Mouse (Mus musculus) neural tube, embryonic 14.5 days (tissue): Measurements from ENCODE around the gene Soga1. TPM values are rescaled to one million over a fixed set of nuclear protein-coding genes. Genes with fewer than 3 reads are reported as not detected.

Experiments used
- ATAC-seq: fragments of 200-750 bp; cut with Nextera tagmentation; 2 replicates; pipeline ENCODE4 v1.8.0; 2017; ENCODE audit warnings: low read depth, mild to moderate bottlenecking, moderate TSS enrichment, moderate library complexity
- H3K27ac ChIP-seq: fragments of 300-500 bp; sonication (generic); 2 replicates; pipeline ENCODE4 v1.5.1; 2014; ENCODE audit warnings: low read depth, mild to moderate bottlenecking, control low read depth, low read length, moderate library complexity, mixed read lengths
- H3K27me3 ChIP-seq: fragments of 300-500 bp; sonication (generic); 2 replicates; pipeline ENCODE4 v1.6.1; 2014; ENCODE audit warnings: low read length; ENCODE audit not compliant: control insufficient read depth, insufficient read depth
- H3K36me3 ChIP-seq: fragments of 300-500 bp; sonication (generic); 2 replicates; pipeline ENCODE4 v1.6.1; 2014; ENCODE audit warnings: low read length, mixed read lengths; ENCODE audit not compliant: control insufficient read depth, insufficient read depth
- H3K4me1 ChIP-seq: fragments of 300-500 bp; sonication (generic); 2 replicates; pipeline ENCODE4 v1.6.1; 2014; ENCODE audit warnings: low read length; ENCODE audit not compliant: control insufficient read depth, insufficient read depth
- H3K4me2 ChIP-seq: fragments of 300-500 bp; sonication (generic); 2 replicates; pipeline ENCODE4 v1.6.1; 2014; ENCODE audit warnings: mild to moderate bottlenecking, low read depth, low read length, control low read depth
- H3K4me3 ChIP-seq: fragments of 300-500 bp; sonication (generic); 2 replicates; pipeline ENCODE4 v1.5.1; 2014; ENCODE audit warnings: low read depth, low read length, control low read depth, mixed read lengths
- H3K9ac ChIP-seq: fragments of 300-500 bp; sonication (generic); replicated peaks from 2 replicates; pipeline ENCODE4 v1.6.1; 2014; ENCODE audit warnings: low read depth, mild to moderate bottlenecking, control low read depth, low read length, mixed read lengths
- H3K9me3 ChIP-seq: fragments of 300-500 bp; sonication (generic); 2 replicates; pipeline ENCODE4 v1.6.1; 2016; ENCODE audit warnings: low read length; ENCODE audit not compliant: control insufficient read depth
- WGBS: fragments of 180-500 bp; shearing (Covaris S2); extraction: QIAGEN DNeasy Blood & Tissue Kit; methylation state at CpG from one replicate; pipeline ENCODE4 v1.1.7; 2014; 5-methylcytosine and 5-hydroxymethylcytosine counted together
- polyA plus RNA-seq: library from polyadenylated mRNA; unstranded; fragments of >200 nt; fragmentation: Nextera tagmentation; extraction: Ambion mirVana; gene quantifications from 2 replicates; pipeline ENCODE4 v1.2.1, GENCODE M21; 2014

Soga1 gene
- polyA plus RNA-seq, 1 experiment from 2014 or later = 10.2 TPM

DNA sequence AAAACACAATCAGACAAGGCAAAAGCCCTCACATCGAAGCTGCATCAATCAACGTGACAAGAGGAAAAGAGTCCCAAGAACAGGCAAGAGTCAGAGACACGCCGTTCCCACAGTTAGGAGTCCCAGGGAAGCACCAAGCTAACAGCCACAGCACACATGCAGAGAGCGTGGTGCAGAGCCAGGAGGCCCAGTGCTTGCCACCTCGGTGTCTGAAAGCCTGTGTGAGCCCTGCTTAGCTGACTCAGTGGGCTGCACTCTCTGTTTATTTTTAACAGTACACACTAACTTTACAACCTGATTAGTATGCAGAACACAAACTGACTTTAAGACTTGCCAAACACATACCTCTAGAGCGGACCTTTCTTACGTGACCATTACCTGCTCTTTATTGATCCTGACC lies 25.4 kb upstream of the Soga1 start:
- H3K4me1 ChIP-seq = no peaks in the 10 kb centered on the region
- no peak overlapping the region for H3K9ac ChIP-seq
- H3K4me3 ChIP-seq = no peak overlapping the region
- no peaks in the 10 kb centered on the region for H3K9me3 ChIP-seq
- no peak for ATAC-seq
- WGBS = 77% methylated on average over 8 of the region's 8 CpGs
- H3K4me2 ChIP-seq = no peak overlapping the region
- no peak overlapping the region for H3K27ac ChIP-seq
- no peaks in the 10 kb centered on the region for H3K27me3 ChIP-seq
- H3K36me3 ChIP-seq = peaks cover 5% of the 10 kb centered on the region; the same call in 1 of the 2 replicates

DNA sequence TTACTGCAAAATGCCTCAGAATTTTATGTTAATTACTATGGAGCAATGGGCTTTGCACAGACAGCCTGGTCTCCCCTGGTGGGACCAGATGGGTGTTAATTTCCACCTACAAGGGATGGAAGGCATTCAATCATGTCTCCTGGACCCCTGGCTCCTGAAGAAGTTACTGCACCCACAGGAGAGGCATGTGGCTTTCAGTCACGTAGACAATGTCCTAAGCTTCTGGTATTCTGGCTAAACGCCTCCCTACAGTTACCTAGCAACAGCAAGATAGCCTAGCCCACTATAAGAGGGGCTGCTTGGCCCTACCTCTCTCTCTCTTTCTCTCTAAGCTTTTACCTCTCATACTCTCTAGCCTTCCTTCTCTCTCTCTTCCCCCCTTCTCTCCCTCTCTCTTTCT lies 23.2 kb upstream of the Soga1 start:
- 45% methylated on average over 2 of the region's 2 CpGs for WGBS
- Histone ChIP-seq H3K4me1 (no peaks in the 10 kb centered on the region), H3K27me3 (no peaks in the 10 kb centered on the region), H3K27ac (no peak overlapping the region), H3K4me3 (no peak overlapping the region), H3K36me3 (peaks cover 5% of the 10 kb centered on the region; the same call in 1 of the 2 replicates), H3K9ac (no peak overlapping the region), H3K9me3 (no peaks in the 10 kb centered on the region), H3K4me2 (no peak overlapping the region)
- ATAC-seq = no peak

- H3K27ac ChIP-seq = no peak overlapping the region
- WGBS = 96% methylated on average over 9 of the region's 9 CpGs
- ATAC-seq = no peak
- H3K9ac ChIP-seq = no peak overlapping the region
- H3K4me1 ChIP-seq = no peaks in the 10 kb centered on the region
- H3K4me2 ChIP-seq = no peak overlapping the region
- no peaks in the 10 kb centered on the region for H3K9me3 ChIP-seq
- H3K36me3 ChIP-seq = peaks cover 5% of the 10 kb centered on the region; the same call in 1 of the 2 replicates
- no peak overlapping the region for H3K4me3 ChIP-seq
- no peaks in the 10 kb centered on the region for H3K27me3 ChIP-seq
Observed at GRCm38 (mm10) chr2:157101650-157102049, 22.6 kb upstream of the Soga1 start.

DNA sequence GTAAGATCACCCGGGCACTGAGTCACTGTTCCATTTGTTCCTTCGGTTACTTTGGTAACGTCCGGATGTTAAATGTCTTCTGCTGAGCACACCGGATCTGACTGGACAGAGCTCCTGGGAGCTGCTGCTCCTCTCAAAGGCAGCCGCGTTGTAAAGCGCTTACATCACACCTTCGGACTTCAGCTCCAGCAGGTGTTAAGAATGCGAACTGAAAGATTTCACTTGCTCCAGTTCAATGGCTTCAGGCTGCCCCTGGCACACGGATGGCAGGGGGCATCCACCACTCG lies 21.2 kb upstream of the Soga1 start:
- Histone ChIP-seq H3K9me3 (no peaks in the 10 kb centered on the region), H3K4me3 (no peak overlapping the region), H3K9ac (no peak overlapping the region), H3K27ac (no peak overlapping the region), H3K4me1 (no peaks in the 10 kb centered on the region), H3K4me2 (no peak overlapping the region), H3K36me3 (peaks cover 5% of the 10 kb centered on the region; the same call in 1 of the 2 replicates), H3K27me3 (no peaks in the 10 kb centered on the region)
- WGBS = 84% methylated on average over 12 of the region's 12 CpGs
- no peak for ATAC-seq

- Histone ChIP-seq H3K4me3 (no peak overlapping the region), H3K36me3 (peaks cover 5% of the 10 kb centered on the region; the same call in 1 of the 2 replicates), H3K27ac (no peak overlapping the region), H3K9ac (no peak overlapping the region), H3K9me3 (no peaks in the 10 kb centered on the region), H3K4me2 (no peak overlapping the region), H3K27me3 (no peaks in the 10 kb centered on the region), H3K4me1 (no peaks in the 10 kb centered on the region)
- no peak for ATAC-seq
- WGBS = 86% methylated on average over 12 of the region's 12 CpGs
Observed at GRCm38 (mm10) chr2:157099532-157100318, 20.7 kb upstream of the Soga1 start.

GRCm38 (mm10) chr2:157095005-157095755 lies 16.1 kb upstream of the Soga1 start:
- Histone ChIP-seq H3K27me3 (no peaks in the 10 kb centered on the region), H3K4me3 (no peak overlapping the region), H3K9me3 (no peaks in the 10 kb centered on the region), H3K4me2 (no peak overlapping the region), H3K27ac (no peak overlapping the region), H3K4me1 (peaks cover 4% of the 10 kb centered on the region; the same call in 1 of the 2 replicates), H3K9ac (no peak overlapping the region), H3K36me3 (no peaks in the 10 kb centered on the region)
- ATAC-seq = peak; percentile 78
- 67% methylated on average over 9 of the region's 9 CpGs for WGBS

- Histone ChIP-seq H3K36me3 (no peaks in the 10 kb centered on the region), H3K4me2 (no peak overlapping the region), H3K27ac (no peak overlapping the region), H3K4me1 (peaks cover 4% of the 10 kb centered on the region; the same call in 1 of the 2 replicates), H3K9me3 (no peaks in the 10 kb centered on the region), H3K4me3 (no peak overlapping the region), H3K9ac (no peak overlapping the region), H3K27me3 (no peaks in the 10 kb centered on the region)
- ATAC-seq = peak; percentile 54
- WGBS = 42% methylated on average over 8 of the region's 8 CpGs
Observed at GRCm38 (mm10) chr2:157092024-157092423, 13.0 kb upstream of the Soga1 start.

GRCm38 (mm10) chr2:157087536-157088317 lies 8.7 kb upstream of the Soga1 start:
- Histone ChIP-seq H3K4me2 (no peak overlapping the region), H3K9ac (no peak overlapping the region), H3K36me3 (no peaks in the 10 kb centered on the region), H3K9me3 (no peaks in the 10 kb centered on the region), H3K27me3 (no peaks in the 10 kb centered on the region), H3K27ac (no peak overlapping the region), H3K4me3 (no peak overlapping the region), H3K4me1 (peaks cover 4% of the 10 kb centered on the region; the same call in 1 of the 2 replicates)
- no peak for ATAC-seq
- WGBS = 73% methylated on average over 14 of the region's 14 CpGs
